18 mouse cellular contexts compared by ENCODE assay signal in the genomic region with DNA sequence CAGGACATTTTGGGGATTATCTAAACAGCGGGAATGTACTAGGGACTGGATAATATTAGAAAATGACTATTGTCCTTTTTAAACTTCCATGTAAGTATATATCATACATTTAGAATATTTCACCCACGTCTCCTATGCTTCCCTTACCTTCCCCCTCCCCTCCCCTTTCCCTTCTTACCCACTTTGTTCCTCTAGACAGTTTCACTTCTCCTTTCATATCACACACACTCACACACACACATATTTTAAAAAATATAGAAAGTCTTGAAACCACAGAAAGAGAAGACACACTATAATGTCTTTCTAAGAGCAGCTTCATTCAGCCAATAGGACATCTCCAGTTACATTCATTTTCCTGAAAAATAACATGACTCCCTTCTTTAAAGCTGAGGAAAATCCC. TPM values are rescaled to one million over a fixed set of nuclear protein-coding genes. Genes with fewer than 3 reads are reported as not detected.
"Had no signal": no experiment of that assay in that cellular context is flagged by ENCODE, and none has a peak within 500 bp of the region (broad histone marks: within the 10 kb centered on the region; RNA-seq: fewer than 3 reads in every experiment).

No protein-coding gene starts in this region.

- H3K9me3 ChIP-seq: kidney, embryonic 15.5 days; limb, embryonic 15.5 days; liver, embryonic 13.5 days; lung, embryonic 15.5 days; megakaryocyte, embryonic 14.5 days; midbrain, embryonic 15.5 days; neural tube, embryonic 13.5 days had no signal

- H3K36me3 ChIP-seq: kidney, embryonic 15.5 days; limb, embryonic 15.5 days; liver, embryonic 13.5 days; lung, embryonic 15.5 days; midbrain, embryonic 15.5 days; neural tube, embryonic 13.5 days had no signal

- H3K4me3 ChIP-seq: kidney, embryonic 15.5 days; left cerebral cortex, adult 2 months; limb, embryonic 15.5 days; liver, embryonic 13.5 days; lung, embryonic 15.5 days; megakaryocyte, embryonic 14.5 days; midbrain, embryonic 15.5 days; neural tube, embryonic 13.5 days had no signal

- H3K27me3 ChIP-seq: liver, embryonic 13.5 days; lung, embryonic 15.5 days; midbrain, embryonic 15.5 days; neural tube, embryonic 13.5 days had no signal

- DNase-seq: kidney, adult 2 months; kidney, postnatal 14 days; liver, embryonic 13.5 days; liver, postnatal 0 days; lung, postnatal 36 days; right cerebral cortex, adult 18-20 months; thymus, postnatal 36 days had no signal

- ATAC-seq: intestine, embryonic 16.5 days; liver, postnatal 0 days; midbrain, embryonic 15.5 days had no signal

- H3K4me1 ChIP-seq: kidney, embryonic 15.5 days; limb, embryonic 15.5 days; liver, embryonic 13.5 days; lung, embryonic 15.5 days; megakaryocyte, embryonic 14.5 days; midbrain, embryonic 15.5 days; neural tube, embryonic 13.5 days had no signal

- H3K27ac ChIP-seq: kidney, embryonic 15.5 days; left cerebral cortex, adult 2 months; limb, embryonic 15.5 days; liver, embryonic 13.5 days; lung, embryonic 15.5 days; midbrain, embryonic 15.5 days; neural tube, embryonic 13.5 days had no signal

- H3K9ac ChIP-seq: kidney, embryonic 15.5 days; limb, embryonic 15.5 days; liver, embryonic 13.5 days; liver, postnatal 0 days; lung, embryonic 15.5 days; midbrain, embryonic 15.5 days; neural tube, embryonic 13.5 days had no signal

- H3K4me2 ChIP-seq: kidney, embryonic 15.5 days; limb, embryonic 15.5 days; liver, embryonic 13.5 days; lung, embryonic 15.5 days; midbrain, embryonic 11.5 days; midbrain, embryonic 15.5 days; neural tube, embryonic 13.5 days had no signal

RNA-seq across cellular contexts. Expression of gene Onecut1, which starts 36.6 kb away (rescaled TPM):
- polyA plus RNA-seq: kidney, adult 2 months; large intestine, adult 2 months; lung, embryonic 15.5 days; thymus, postnatal 0 days had no signal
